Mouse (Mus musculus) embryonic facial prominence, embryonic 10.5 days (tissue): ENCODE measurements around the gene B3galt5. TPM values are rescaled to one million over a fixed set of nuclear protein-coding genes. Genes with fewer than 3 reads are reported as not detected.
A peak's percentile ranks its signal among the peaks of the same experiment; 100 is the strongest.

ENCODE experiments used
- DNase-seq: peaks from one replicate; pipeline ENCODE4 v3.0.0-alpha.2; 2017; ENCODE audit warnings: low spot score
- H3K27ac ChIP-seq: fragments of 300-500 bp; sonication (generic); replicated peaks from 2 replicates; pipeline ENCODE4 v1.5.1; 2016; ENCODE audit warnings: mild to moderate bottlenecking
- H3K27me3 ChIP-seq: fragments of 300-500 bp; sonication (generic); replicated peaks from 2 replicates; pipeline ENCODE4 v1.6.1; 2016; ENCODE audit warnings: low read depth, mild to moderate bottlenecking; ENCODE audit not compliant: poor library complexity, severe bottlenecking
- H3K36me3 ChIP-seq: fragments of 300-500 bp; sonication (generic); replicated peaks from 2 replicates; pipeline ENCODE4 v1.6.1; 2016; ENCODE audit warnings: mild to moderate bottlenecking, moderate library complexity
- H3K4me1 ChIP-seq: fragments of 300-500 bp; sonication (generic); 2 replicates; pipeline ENCODE4 v1.6.1; 2016
- H3K4me3 ChIP-seq: fragments of 300-500 bp; sonication (generic); 2 replicates; pipeline ENCODE4 v1.5.1; 2016; ENCODE audit warnings: mild to moderate bottlenecking, moderate library complexity
- H3K9me3 ChIP-seq: fragments of 300-500 bp; sonication (generic); 2 replicates; pipeline ENCODE4 v1.6.1; 2016; ENCODE audit warnings: mild to moderate bottlenecking
- WGBS: fragments of 180-500 bp; shearing (Covaris S2); methylation state at CpG from one replicate; pipeline ENCODE4 v1.1.7; 2016; 5-methylcytosine and 5-hydroxymethylcytosine counted together
- polyA plus RNA-seq: library from polyadenylated mRNA; unstranded; fragments of >200 nt; fragmentation: Nextera tagmentation; extraction: Ambion mirVana; gene quantifications from 2 replicates; pipeline ENCODE4 v1.2.1, GENCODE M21; 2016

Gene B3galt5
- polyA plus RNA-seq, 1 experiment from 2014 or later = 0.32 TPM

DNA sequence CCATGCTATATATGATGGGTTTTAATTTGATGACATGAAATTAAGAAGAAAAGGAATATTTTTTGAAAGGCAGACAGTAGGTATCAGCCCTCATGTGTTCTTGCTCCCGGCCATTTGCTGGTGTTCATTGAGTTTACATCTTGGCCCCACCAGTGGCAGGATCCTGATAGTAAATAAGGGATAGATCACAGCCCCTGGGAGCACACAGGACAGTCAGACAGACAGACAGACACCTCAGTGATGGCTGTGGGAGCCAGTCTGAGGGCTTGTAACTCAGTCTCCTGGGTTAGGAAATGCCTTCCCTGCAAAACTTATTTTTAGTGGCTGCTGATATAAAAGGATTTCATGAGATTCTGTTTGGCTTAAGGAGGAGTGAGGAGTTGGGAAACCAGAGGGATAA, 13.1 kb upstream of the B3galt5 start:
- DNase-seq = no peak
- 77% methylated on average over 1 of the region's 1 CpGs for WGBS
- Histone ChIP-seq H3K4me3 (no peak overlapping the region), H3K9me3 (no peaks in the 10 kb centered on the region), H3K27me3 (no peaks in the 10 kb centered on the region), H3K4me1 (no peaks in the 10 kb centered on the region), H3K27ac (no peak overlapping the region), H3K36me3 (no peaks in the 10 kb centered on the region)

DNA sequence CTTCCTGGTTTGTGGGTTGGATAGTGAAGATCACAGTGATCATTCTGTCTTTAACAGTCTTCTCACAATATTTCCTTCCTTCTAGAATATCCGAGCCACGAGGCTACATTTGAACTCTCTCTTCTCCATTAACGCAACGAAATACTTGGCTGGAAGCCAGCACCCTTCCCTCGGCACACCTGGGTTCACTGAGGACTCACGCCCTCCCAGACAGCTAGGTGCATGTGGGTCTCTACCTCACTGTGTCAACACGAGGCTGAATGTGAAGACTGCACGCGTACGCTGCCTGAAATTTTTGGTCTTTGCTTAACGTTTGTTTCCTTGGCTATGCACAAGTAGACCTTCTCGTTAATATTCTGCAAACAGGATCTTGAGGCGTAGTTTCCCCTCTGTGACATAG, 7.2 kb upstream of the B3galt5 start:
- no peak overlapping the region for H3K27ac ChIP-seq
- 86% methylated on average over 13 of the region's 13 CpGs for WGBS
- no peak for DNase-seq
- no peaks in the 10 kb centered on the region for H3K9me3 ChIP-seq
- H3K4me3 ChIP-seq = no peak overlapping the region
- no peaks in the 10 kb centered on the region for H3K27me3 ChIP-seq
- H3K36me3 ChIP-seq = no peaks in the 10 kb centered on the region
- H3K4me1 ChIP-seq = no peaks in the 10 kb centered on the region

DNA sequence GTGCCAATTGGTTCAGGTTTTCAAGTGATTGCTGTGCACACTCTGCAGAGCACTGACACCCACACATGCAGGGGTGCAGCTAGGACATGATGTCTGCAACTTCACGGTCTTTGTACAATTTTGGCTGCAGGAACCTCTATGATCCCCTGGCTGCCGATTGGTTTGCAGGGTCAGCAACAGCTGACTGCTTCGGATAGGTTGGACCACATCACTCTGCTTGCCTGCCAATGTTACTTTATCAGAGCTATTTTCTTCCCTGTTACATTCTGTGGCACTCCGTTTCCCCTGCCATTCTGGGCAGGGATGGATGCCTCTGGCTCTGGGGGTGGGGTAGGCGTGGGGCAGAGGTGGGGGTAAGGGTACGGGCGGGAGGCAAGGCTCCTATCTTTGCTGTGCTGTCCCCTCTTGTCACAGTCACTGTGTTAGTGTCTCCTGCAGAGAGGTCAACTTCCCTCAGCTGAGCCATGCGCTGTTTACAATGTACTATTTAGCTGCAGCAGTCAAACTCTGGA, 6.5 kb upstream of the B3galt5 start:
- Histone ChIP-seq H3K9me3 (no peaks in the 10 kb centered on the region), H3K27me3 (no peaks in the 10 kb centered on the region), H3K4me3 (no peak overlapping the region), H3K36me3 (no peaks in the 10 kb centered on the region), H3K4me1 (no peaks in the 10 kb centered on the region), H3K27ac (no peak overlapping the region)
- WGBS = 71% methylated on average over 8 of the region's 8 CpGs
- no peak for DNase-seq

DNA sequence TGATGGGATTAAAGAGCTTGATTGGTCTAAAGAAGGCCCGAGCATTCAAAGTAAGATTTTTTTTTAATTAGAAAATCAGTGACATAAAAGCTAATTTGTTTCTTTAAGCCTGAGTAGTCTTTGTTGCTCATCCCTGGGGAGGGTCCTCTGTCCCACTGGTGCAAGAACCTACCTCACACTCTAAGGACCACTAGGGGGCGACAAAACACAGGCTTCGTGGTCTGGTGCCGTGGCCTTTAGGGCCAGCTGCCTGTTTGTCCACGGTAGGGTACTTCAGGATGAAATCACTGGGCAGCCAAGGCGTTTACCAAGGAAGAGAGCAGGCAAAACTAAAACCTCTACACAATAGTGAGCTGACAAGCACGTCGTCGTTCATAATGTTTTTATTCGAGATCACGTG, 5.2 kb upstream of the B3galt5 start:
- H3K4me3 ChIP-seq = no peak overlapping the region
- 32% methylated on average over 11 of the region's 11 CpGs for WGBS
- no peaks in the 10 kb centered on the region for H3K9me3 ChIP-seq
- H3K27me3 ChIP-seq = no peaks in the 10 kb centered on the region
- H3K27ac ChIP-seq = no peak overlapping the region
- H3K4me1 ChIP-seq = 0 out of 2 replicates have a peak, but pooled peaks cover 1% of the 10 kb centered on the region
- peak; percentile 84 for DNase-seq
- H3K36me3 ChIP-seq = no peaks in the 10 kb centered on the region

DNA sequence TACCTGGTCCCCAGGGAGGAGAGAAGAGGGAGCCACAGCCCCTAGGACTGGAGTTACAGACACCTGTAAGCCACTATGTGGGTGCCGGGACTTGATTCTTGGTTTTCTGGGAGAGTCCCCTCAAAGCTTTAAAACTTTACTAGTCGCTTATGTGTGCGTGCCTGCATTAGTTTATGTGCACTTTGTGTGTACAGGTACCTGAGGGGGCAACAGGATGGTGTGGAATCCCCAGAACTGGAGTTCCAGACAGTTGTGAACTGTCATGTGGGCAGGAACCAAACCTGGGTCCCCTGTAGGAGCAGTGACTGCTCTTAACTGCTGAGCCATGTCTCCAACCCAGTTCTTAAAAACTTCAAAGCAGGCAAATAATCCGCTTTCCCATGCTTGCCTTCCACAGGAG, 4.3 kb upstream of the B3galt5 start:
- no peak for DNase-seq
- 0 out of 2 replicates have a peak, but pooled peaks cover 6% of the 10 kb centered on the region for H3K4me1 ChIP-seq
- 93% methylated on average over 4 of the region's 4 CpGs for WGBS
- H3K4me3 ChIP-seq = no peak overlapping the region
- H3K36me3 ChIP-seq = no peaks in the 10 kb centered on the region
- H3K9me3 ChIP-seq = no peaks in the 10 kb centered on the region
- no peaks in the 10 kb centered on the region for H3K27me3 ChIP-seq
- H3K27ac ChIP-seq = no peak overlapping the region

DNA sequence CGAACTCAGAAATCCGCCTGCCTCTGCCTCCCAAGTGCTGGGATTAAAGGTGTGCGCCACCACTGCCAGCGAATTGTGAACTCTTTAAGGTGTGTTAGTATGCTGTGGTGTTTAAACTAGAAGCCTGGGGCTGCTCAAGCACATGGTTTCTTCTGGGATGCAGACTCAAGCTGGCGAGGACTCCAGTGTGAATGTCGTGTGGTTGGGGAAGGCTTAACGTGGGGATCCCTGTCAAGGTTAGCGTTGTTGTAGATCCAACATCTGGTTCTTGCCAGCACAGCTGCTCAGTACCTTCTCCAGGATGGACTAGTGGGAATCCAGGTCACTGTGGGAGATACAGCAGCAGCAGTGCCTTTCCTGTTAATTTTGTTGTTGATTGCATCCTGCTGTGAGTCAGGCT, 3.6 kb upstream of the B3galt5 start:
- no peaks in the 10 kb centered on the region for H3K9me3 ChIP-seq
- no peaks in the 10 kb centered on the region for H3K27me3 ChIP-seq
- H3K27ac ChIP-seq = no peak overlapping the region
- H3K4me1 ChIP-seq = 0 out of 2 replicates have a peak, but pooled peaks cover 6% of the 10 kb centered on the region
- H3K4me3 ChIP-seq = no peak overlapping the region
- DNase-seq = no peak
- WGBS = 89% methylated on average over 8 of the region's 8 CpGs
- H3K36me3 ChIP-seq = no peaks in the 10 kb centered on the region

DNA sequence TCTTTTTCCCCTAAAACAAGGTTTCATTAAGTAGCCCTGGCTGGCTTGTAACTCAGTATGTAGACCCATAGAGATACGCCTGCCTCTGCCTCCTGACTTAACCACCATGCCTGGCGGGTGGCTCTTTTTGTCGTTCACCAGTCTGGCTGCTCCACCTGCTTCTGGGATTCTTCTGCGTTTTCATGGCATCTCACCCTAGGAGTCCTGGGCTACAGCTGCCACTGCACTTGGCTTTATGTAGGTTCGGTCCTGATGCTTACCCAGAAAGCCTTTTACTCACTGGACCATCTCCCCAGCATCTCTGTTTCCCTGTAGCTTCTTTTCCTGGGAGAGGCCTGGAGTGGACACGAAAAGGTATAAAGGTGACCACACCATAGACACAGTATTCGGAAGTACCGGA, 1.6 kb upstream of the B3galt5 start:
- WGBS = 90% methylated on average over 8 of the region's 8 CpGs
- H3K4me3 ChIP-seq = no peak overlapping the region
- no peaks in the 10 kb centered on the region for H3K9me3 ChIP-seq
- no peaks in the 10 kb centered on the region for H3K27me3 ChIP-seq
- no peaks in the 10 kb centered on the region for H3K36me3 ChIP-seq
- no peak overlapping the region for H3K27ac ChIP-seq
- no peak for DNase-seq
- H3K4me1 ChIP-seq = 0 out of 2 replicates have a peak, but pooled peaks cover 6% of the 10 kb centered on the region

DNA sequence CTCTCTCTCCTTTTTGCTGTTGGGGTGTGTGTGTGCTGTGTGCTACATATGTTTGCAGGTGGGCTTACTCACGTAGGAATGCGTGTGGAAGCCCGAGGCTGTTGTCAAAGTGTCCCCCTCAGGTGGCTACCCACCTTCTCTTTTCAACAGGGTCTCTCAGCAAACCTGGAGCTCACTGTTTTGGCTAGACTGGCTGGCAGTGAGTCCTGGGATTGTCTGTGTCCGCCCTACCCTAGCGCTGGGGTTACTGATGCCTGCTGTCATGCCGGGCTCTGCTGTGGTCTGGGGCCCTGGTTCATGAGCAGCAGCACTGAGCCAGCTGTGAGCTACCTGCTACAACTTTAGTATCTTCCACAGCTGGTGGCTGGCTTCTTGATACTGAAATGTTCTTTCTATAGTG, 8.9 kb downstream of the B3galt5 start:
- peaks cover 4% of the 10 kb centered on the region; the same call in 1 of the 2 replicates for H3K9me3 ChIP-seq
- H3K27me3 ChIP-seq = no peaks in the 10 kb centered on the region
- H3K4me1 ChIP-seq = no peaks in the 10 kb centered on the region
- 80% methylated on average over 6 of the region's 6 CpGs for WGBS
- H3K27ac ChIP-seq = no peak overlapping the region
- DNase-seq = no peak
- H3K36me3 ChIP-seq = no peaks in the 10 kb centered on the region
- H3K4me3 ChIP-seq = no peak overlapping the region

DNA sequence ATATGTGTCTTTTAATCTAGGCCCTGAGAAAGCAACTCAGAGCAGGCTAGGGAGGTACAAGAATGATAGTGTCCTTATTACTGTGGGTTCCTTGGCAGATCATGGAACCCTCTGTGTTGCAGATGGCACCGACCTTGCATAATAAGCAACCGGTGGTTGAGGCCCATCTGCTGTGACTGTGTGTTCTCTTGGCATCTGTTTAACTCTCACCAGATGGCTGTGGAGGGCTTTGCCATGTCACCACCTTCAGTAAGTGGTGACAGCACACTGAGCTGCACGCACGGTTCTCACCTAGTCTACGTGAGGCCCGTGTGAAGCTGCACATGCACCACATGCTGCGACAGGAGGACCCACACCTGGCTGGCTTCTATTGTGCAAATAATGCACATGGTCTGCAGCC, 14.0 kb downstream of the B3galt5 start:
- Histone ChIP-seq H3K36me3 (no peaks in the 10 kb centered on the region), H3K9me3 (peaks cover 4% of the 10 kb centered on the region; the same call in 1 of the 2 replicates), H3K27ac (no peak overlapping the region), H3K27me3 (no peaks in the 10 kb centered on the region), H3K4me1 (no peaks in the 10 kb centered on the region), H3K4me3 (no peak overlapping the region)
- peak; percentile 5 for DNase-seq
- 86% methylated on average over 7 of the region's 7 CpGs for WGBS

DNA sequence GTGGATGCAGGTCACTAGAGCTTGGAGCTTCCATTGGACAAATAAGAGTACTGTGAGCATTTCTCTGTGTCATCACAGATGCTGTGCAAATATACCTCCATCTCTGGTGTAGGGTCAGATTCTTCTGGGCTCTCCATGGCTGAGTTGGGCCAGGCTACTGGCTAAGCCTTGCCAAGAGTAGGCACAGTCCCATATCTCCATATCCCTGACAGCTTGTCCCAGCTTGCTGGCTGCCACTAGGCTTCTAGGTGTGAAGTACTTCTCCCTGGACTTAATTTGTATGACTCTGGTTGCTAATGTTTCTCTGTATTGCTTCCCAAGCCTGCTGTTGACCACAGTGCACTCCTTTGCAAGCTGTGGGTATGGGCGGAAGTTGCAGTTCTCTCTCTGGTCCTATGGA, 16.5 kb downstream of the B3galt5 start:
- peak; percentile 3 for DNase-seq
- Histone ChIP-seq H3K36me3 (no peaks in the 10 kb centered on the region), H3K4me3 (no peak overlapping the region), H3K27me3 (no peaks in the 10 kb centered on the region), H3K4me1 (no peaks in the 10 kb centered on the region), H3K27ac (no peak overlapping the region), H3K9me3 (peaks cover 4% of the 10 kb centered on the region; the same call in 1 of the 2 replicates)
- 93% methylated on average over 1 of the region's 1 CpGs for WGBS

DNA sequence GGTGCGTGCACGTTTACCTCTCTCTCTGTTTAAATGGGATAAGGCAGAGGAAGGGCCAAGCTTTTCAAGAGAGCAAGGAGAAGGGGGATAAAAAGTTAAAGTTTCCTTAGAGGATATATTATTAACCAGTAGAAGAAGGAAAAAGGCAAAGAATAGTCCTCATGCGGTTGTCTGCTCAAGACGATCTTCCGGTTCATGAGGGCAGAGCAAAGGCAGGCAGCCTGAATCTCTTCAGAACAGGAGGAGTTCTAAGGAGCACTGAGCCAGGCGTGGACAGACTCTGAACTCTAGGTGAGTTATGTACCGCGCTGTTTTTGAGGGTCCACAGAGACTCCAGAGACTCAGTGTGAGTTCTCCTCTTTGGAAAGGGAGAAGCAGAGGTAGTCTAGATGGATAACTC, 22.8 kb downstream of the B3galt5 start:
- no peaks in the 10 kb centered on the region for H3K36me3 ChIP-seq
- 89% methylated on average over 8 of the region's 8 CpGs for WGBS
- H3K4me1 ChIP-seq = no peaks in the 10 kb centered on the region
- DNase-seq = no peak
- no peak overlapping the region for H3K27ac ChIP-seq
- no peak overlapping the region for H3K4me3 ChIP-seq
- no peaks in the 10 kb centered on the region for H3K9me3 ChIP-seq
- H3K27me3 ChIP-seq = no peaks in the 10 kb centered on the region

DNA sequence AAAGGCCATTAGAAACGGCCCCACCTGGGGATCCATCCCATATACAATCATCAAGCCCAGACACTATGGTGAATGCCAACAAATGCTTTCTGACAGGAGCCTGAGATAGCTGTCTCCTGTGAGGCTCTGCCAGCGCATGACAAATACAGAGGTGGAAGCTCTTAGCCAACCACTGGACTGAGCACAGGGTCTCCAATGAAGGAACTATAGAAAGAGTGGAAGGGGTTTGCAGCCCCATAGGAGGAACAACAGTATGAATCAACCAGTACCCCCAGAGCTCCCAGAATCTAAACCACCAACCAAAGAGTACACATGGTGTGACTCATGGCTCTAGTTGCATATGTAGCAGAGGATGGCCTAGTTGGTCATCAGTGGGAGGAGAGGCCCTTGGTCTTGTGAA, 36.1 kb downstream of the B3galt5 start:
- no peak overlapping the region for H3K27ac ChIP-seq
- no peak overlapping the region for H3K4me3 ChIP-seq
- 82% methylated on average over 2 of the region's 2 CpGs for WGBS
- no peaks in the 10 kb centered on the region for H3K36me3 ChIP-seq
- no peaks in the 10 kb centered on the region; the same call in 1 of the 2 replicates for H3K4me1 ChIP-seq
- no peaks in the 10 kb centered on the region for H3K9me3 ChIP-seq
- H3K27me3 ChIP-seq = no peaks in the 10 kb centered on the region
- DNase-seq = no peak

DNA sequence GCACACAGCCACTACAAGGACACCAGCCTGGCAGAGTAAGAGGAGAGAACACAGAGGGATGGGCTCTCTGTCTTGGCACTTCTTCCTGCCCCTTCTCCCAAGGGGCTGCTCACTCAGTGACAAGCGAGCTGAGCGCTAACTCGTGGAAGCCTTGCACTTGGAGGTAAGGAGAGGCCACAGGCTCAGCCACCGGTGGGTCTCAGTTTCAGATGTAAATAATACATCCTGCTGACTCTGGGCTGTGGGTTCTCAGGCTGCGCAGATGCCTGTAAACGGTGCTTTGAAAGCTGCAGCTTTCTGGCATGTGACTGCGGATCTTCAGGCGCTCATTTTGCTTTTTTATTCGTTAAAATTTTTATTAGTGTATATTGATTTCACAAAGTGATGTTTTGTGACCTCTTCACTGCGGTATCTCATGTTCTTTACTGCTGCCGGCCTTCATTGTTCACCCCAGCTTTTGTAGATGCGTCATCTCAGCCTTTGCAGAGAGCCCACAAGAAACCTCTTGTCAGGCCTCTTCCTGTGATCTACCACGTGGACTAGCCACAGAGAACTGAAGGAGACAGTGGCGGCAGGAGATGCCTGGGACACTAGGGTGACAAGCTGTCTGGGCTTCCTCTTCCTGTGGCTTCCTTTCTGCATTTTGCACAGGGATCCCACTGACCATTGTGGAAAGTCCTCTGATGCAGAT, 37.5 kb downstream of the B3galt5 start:
- 66% methylated on average over 14 of the region's 14 CpGs for WGBS
- no peak for DNase-seq
- Histone ChIP-seq H3K4me1 (no peaks in the 10 kb centered on the region; the same call in 1 of the 2 replicates), H3K4me3 (no peak overlapping the region), H3K36me3 (no peaks in the 10 kb centered on the region), H3K27me3 (peaks cover under 1% of the 10 kb centered on the region; the same call in 1 of the 2 replicates), H3K27ac (no peak overlapping the region), H3K9me3 (no peaks in the 10 kb centered on the region)
